Mouse (Mus musculus) neural tube, embryonic 13.5 days (tissue): ENCODE results near the gene Crygb. TPM values are rescaled to one million over a fixed set of nuclear protein-coding genes. Genes with fewer than 3 reads are reported as not detected.

Source experiments
- polyA plus RNA-seq: library from polyadenylated mRNA; unstranded; fragments of >200 nt; fragmentation: Nextera tagmentation; extraction: Ambion mirVana; gene quantifications from 2 replicates; pipeline ENCODE4 v1.2.1, GENCODE M21; 2015

Gene Crygb
- polyA plus RNA-seq, 1 experiment from 2014 or later, result 0.77 TPM

Other genes with a start within 250 kb of the Crygb start
- 9.8 and 13.7 TPM in 2 replicates for gene Plekhm3, start 125.5 kb downstream of the Crygb start, polyA plus RNA-seq
- gene Akr1cl, start 49.5 kb downstream of the Crygb start, polyA plus RNA-seq, result 0.21 TPM in 1 of 2 replicates, not detected in the other
- gene Cryge, start 31.1 kb downstream of the Crygb start, polyA plus RNA-seq, result not detected in 2 replicates
- not detected in 2 replicates for gene Crygd, start 18.8 kb downstream of the Crygb start, polyA plus RNA-seq
- not detected in 2 replicates for gene Crygc, start 8.6 kb downstream of the Crygb start, polyA plus RNA-seq
- gene Cryga, start 21.1 kb upstream of the Crygb start, polyA plus RNA-seq, result not detected in 2 replicates
- gene Gm28845, start 37.3 kb upstream of the Crygb start, polyA plus RNA-seq, result not detected in 2 replicates
- 0.34 and 0.38 TPM in 2 replicates for gene D630023F18Rik, start 40.9 kb upstream of the Crygb start, polyA plus RNA-seq
- 473 and 478 TPM in 2 replicates for gene Idh1, start 104.2 kb upstream of the Crygb start, polyA plus RNA-seq
- 10.6 and 11.4 TPM in 2 replicates for gene Pikfyve, start 104.4 kb upstream of the Crygb start, polyA plus RNA-seq
- gene Pth2r, start 199.8 kb upstream of the Crygb start, polyA plus RNA-seq, result 2.5 and 3.4 TPM in 2 replicates